Mouse (Mus musculus) telencephalon, adult 2 months (tissue): ENCODE results near the gene Tmppe.
"Not testable (repeated sequence)": the region's sequence is repeated elsewhere in the genome, so short reads cannot be mapped to it uniquely, and the experiment has no call there.

Experiments used
- DNase-seq: peaks from one replicate; pipeline ENCODE4 v3.0.0-alpha.2; 2011; ENCODE audit warnings: low read depth, low spot score

Gene Tmppe

DNA sequence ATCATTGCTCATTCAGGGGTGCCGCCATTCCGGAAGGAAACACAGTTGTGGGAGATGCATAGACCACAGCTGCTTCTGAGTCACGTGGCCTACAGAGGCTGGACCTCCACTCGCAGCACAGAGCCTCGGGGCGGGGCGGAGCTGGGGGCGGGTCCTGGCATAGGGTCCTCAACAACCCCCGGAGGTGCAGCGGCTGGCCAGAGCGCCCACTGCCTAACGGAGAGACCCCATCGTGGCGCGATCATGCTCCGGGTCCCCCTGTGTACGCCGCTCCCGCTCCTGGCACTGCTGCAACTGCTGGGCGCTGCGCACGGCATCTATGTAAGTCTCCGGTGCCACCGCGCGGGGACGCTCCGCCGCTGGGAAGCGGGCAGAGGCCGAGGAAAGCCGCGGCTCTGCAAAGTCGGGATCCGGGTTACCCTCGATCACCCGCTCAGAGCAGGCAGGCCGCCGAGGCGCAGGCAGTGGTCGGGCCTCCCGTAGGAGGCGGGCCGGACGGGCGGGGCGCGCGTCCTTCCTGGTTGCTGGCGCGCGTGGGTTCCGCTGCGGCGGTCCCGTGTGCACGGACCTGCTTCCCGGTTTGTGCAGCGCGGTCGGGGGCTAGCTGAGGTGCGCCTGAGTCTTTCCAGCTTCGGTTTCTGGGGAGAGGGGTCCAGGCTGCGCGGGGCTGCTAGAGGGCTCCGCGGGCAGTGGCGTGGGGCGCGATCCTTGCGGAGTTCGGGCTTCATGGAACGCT, at the start of gene Tmppe, which contains the start of gene Glb1:
Gene Tmppe (plus strand): TSS at position 157 of the 736 bp plus-strand sequence.
Gene Glb1 (plus strand): TSS at position 128 of the 736 bp plus-strand sequence.
- peak; percentile 63 for DNase-seq

DNA sequence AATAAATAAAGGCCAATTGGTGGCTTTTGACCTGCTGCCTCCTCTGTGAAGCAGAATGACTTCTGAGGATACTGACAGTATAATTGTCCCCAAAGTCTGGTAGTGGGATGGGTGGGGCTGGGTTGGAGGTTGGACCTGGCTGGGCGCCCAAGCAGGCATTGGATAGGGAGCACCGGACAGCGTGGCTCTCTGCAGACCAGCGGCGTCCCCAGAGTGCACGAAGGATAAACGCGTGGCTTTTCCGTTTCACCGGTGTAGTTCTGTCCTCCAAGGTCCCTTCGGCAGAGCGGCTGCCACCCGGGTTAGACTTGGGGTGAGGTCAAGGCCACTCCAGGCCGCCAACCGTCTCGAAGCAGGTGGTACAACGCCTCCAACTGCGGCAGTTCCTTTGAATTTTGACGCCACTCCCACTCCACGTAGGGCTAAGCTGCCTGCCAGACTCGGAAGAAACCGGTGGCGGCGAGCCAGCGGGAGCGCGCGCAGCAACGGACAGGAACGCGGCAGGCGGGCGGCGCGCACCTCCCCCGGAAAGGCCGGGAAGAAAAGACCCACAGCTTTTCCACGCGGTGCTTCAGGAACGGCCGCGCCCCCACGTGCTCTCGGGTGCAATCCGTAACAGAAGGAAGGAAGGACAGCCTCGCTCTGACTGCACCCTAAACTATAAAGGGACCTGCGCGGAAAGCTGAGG, 33.0 kb upstream of the Tmppe start:
- peak; percentile 65 for DNase-seq

DNA sequence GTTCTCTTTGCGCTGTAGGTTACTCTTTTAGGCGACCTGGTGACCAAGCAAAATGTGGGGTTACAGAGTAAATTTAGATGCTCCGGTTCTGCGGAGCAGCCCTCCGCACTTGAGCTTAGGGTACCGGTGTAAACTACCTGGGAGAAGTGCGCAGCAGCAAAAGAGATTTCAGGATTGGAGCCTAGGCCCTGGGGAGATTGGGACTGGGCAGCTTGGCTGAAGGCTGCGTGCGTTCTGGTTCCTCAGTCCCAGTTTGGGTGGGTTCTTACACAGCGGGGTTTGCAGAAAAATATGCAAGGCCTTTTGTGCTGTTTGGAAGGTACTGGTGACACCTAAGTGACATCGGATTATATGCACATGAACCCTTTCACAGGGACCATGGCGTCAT, 32.4 kb upstream of the Tmppe start:
- no peak for DNase-seq

DNA sequence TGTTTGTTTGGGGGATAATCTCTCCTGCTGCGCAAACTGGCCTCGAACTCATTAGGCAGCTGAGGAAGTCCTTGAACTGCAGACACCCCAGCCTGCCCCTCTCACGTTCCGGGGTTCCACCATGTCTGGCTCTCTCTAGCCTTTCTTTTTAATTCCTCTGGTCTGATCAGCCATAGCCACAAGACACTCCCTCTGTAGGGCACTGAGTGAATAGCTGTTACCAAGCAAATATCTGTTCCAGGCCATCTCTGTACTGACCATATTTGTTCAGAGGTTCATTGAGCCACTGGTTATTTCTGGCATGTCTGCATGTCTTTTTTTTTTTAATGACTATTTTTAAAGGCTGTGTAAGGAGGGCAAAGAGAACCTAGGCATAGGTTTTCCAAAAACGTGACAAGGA, 31.5 kb upstream of the Tmppe start:
- DNase-seq, result not testable (repeated sequence)

DNA sequence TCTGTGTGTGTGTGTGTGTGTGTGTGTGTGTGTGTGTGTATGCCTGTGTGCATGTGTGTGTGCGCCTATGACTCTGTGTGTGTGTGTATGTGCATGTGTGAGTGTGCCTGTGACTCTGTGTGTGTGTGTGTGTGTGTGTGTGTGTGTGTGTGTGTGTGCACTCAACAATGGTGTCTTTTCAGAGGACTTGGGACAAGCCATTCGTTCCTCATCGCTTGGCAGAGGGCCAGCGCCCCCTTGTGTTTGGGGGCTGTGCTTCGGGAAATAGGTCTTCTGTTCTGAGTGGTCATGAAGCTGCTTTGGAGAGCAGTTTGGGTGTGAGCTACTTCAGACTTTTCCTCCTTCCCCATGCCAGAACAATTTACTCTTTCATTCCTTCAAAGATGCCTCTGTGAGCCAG, 29.2 kb upstream of the Tmppe start:
- not testable (repeated sequence) for DNase-seq

DNA sequence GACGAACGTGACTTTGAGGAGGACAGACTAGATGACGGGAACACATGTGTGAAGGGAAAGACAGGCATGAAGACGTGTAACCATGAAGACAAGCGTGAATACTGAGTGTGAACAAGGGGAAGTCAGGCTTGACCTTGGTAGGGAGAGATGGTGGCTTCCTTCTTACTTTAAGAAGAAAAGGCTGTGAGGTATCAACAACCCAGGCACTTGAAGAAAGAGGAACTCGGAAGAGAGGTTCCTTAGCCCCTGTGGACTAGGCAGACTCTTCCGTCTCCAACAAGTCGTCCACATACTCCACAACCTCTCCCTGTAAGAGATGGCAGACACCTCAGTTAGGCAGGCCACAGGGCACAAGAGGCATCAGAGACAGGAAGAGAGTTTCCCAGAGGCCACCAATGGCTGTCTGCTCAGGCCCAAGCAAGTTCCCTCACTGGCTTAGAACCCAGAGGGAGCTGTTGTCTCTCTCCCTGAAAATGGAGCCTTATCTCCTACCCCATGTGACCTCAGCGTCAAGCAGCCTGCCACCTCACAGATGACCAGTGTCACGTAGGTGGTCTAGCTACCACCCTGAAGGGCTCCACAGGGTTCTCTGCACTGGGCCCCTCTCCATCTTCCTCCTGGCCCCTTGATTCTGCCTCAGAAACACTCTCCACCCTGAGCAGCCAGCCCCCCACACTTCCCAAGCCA, 25.5 kb upstream of the Tmppe start:
- DNase-seq, result no peak

DNA sequence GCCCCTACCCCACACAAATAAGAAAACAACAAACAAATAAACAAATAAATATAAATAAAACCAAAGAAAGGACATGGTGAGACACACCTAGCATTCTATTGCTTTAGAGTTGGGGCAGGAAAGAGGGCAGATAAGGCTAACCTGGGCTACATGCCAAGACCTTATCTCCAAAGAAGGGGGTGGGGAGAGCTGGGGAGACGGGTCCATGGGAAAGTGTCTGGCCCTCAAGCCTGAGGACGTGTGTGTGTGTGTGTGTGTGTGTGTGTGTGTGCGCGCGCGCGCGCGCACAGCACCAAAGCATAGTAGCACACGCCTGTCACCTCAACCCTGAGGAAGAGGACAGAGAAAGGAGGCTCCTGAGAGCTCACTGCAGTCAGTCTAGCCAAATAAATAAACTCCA, 23.7 kb upstream of the Tmppe start:
- no peak for DNase-seq

DNA sequence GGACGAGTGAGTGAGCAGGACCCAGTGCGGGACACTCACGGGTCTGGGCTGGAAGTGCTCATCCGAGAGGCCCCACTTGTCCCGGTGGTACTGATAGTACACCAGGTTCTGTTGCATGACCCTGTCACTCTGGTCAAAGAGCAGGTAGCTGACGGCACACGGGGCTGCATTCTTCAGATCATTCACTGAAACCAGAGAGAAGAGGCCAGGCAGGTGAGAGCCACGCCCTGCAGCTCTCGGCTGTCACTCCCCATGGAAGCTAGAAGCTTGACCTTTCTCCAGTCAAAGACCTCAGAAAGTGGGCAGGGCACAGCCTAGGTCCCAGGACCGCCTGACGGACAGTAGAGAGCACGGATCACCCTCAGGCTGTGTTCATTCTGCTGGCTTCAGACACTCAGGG, 21.0 kb upstream of the Tmppe start:
- DNase-seq, result no peak

DNA sequence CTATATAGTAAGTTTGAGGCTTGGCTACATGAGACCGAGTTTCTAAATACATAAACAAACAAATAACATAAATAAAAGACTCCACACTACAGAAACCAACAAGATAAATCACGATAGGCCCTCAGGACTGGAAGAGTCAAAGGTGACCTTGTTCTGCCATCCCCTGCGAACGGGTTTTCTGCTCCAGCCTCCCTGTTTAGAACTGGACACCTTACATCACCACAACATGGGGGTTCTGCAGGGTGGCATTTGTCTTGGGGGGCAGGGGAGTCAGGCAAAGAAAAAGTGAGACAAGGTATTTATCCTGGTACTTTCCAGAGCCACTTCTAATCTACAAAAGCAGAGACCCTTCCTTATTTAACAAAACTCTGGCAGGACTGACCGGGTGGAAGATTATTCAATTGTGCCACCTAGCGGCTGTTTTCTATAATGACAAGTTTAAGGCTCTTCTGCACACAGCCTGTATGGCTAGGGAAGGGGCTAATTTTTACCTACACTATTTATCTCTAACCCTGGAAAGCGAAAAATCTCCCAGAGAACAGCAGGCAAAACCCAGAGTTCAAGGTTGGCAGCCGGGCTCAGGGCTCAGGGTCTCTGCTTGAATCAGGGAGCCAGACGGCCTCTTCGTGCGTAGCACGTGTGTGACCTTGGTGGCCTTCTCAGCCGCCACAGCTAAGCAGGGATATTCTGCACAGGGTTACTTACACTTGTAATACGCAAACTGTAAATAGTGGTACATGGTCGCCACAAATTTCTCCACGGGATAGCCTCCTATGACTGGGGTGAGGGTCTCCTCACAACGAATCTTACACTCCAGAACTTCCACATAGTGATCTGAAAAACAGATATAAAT, 19.8 kb upstream of the Tmppe start:
- DNase-seq, result no peak

DNA sequence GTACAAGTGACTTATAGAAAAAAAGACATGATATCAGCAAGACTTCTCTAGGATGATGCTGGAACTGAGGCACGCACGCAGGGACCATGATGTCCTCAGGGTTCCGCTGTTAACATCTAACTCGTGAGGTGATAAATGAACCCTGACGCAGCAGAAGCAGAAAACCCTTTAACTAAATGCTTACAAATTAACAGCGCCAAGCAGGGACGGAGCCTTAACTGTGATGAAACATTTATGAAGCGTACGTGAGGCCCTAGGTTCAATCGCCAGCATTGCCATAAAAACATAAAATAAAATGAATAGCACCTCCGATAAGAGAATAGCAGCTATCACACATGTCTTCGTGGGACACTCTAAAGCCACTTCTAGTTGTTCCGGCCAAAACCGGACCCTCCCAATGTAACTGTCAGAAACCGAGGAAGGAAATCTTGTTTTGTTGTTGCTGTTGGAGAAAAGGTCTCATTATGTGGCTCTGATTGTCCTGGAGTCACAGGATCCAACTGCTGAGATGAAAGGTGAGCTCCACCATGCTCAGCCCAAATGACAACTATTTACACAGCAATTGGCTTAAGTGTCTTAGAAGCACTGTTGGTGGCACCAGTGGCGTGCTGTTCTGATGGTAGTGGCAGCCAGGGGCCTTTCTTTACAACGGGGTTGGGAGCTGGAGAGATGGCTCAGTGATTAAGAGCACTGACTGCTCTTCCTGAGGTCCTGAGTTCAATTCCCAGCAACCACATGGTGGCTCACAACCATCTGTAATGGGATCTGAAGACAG, 17.8 kb upstream of the Tmppe start:
- no peak for DNase-seq

DNA sequence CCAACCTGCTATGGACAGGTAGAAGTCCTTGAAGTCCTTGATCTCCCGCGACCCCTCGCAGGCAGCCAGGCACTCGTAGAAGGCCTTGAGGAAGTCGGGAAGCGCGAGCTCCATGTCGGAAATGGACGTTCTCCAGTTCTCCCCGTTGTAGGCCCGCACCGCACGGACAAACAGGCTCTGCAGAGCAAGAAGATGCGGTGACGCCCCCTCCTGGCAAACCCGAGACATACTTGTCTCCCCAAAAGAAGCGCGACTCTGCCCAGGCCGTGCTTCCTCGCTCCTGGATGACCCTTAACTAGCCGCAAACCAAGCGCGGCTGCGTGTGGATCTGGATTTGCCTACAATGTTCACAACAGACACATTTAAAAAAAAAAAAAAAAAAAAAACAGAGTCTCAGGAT, 16.2 kb upstream of the Tmppe start:
- no peak for DNase-seq

DNA sequence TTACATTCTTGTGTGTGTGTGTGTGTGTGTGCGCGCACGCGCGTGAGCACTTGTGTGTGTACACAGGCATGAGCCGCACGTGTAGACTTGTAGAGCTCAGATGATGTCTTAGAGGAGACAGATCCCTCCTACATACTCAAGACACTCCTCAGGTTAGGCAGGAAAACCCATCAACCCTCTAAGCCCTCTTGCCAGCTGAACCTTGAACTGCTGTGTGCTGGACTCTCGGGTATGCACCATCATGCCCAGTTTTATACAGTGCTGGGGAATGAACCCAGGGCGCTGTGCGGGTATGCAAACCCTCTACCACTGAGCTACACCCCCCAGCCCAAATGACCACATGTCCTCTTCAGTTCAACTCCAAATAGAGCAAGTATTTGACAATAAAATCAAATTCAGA, 15.7 kb upstream of the Tmppe start:
- DNase-seq, result no peak

DNA sequence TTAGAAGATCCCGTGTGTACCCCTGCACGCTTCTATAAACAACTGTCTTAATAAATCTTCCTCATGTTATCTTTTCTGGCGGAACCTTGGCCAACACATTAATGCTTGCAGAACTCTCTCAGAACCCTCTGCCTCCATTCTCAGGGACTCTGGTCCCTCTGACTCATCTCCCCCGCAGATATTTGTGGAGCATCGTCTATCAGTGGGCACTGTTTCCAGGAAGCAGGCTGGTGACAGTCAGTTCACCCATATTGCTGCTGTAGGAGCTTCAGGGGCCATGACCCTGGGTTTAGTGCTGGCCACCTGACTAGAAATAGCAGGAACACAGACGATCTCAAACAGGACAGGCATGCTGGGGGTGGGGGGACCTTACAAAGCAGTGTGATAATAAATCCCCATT, 13.8 kb upstream of the Tmppe start:
- no peak for DNase-seq

DNA sequence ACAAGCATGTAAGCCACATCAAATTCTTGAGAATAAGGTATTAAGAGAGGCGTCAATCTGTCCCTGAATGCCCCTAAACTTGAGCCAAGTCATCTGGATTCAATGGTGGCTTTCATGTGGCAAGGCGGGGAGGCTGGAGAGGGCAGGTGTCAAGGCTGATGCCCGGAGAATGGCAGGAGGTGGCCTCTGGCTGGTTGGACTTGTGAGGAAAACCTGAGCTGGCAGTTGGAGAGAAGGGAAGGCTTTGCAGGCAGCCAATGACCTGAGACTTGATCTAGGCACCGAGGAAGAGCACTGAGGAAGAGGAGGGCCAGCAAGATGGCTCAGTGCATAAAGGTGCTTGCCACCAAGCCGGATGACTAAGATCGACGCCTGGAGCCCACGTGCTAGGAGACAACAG, 12.6 kb upstream of the Tmppe start:
- no peak for DNase-seq

DNA sequence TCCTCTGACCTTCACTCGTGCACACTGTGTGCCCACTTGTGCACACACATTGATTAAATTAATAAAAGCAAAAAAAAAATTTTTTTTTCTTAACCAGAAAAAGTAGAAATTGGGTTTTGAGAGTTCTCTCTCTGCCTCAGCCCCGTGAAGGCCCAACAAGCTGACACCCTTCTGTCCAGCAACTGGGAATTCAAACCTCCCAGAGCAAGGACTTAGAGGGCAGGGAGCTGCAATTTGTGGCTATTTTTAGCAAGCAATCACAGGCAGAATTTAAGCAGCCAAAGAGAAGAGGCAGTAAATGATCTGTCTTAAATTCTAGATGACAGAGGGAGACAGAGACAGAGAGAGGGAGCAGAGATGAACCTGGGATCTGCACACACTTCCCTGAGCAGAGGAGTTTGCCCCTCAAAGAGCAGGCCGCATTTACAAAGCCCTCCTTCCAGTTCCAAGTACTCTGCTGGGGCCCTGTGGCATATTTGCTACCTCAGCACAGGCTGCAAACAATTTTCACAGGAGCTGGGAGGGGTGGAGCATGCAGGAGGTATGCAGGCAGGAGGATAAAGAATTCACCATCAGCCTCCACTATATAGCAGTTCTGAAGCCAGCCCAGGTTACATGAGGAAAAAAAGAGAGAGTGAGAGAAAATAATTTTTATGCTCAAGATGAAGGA, 12.1 kb upstream of the Tmppe start:
- DNase-seq, result no peak

DNA sequence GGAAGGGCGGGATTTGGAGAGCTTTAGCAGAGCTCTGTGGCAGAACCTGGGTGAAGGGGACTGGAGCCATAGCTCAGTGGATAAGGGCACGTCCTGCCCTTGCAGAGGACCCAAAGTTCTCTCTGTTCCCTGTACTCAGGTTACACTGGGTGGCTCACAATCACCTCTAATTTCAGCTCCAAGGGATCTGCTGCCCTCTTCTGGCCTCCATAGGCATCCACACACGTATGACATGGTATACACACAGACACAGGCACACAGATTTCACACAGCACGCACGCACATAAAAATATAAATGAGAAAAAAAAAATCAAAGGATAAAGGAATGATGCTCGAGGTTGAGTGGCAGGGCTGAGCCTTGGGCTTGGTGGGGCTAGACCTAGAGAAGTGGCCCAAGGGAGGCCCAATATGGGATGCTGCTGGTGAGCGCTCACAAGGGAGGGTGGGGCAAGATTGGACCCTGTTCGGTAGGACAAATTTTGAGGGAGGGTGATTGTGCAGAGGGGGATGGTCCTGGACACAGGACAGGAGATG, 11.5 kb upstream of the Tmppe start:
- DNase-seq, result no peak

DNA sequence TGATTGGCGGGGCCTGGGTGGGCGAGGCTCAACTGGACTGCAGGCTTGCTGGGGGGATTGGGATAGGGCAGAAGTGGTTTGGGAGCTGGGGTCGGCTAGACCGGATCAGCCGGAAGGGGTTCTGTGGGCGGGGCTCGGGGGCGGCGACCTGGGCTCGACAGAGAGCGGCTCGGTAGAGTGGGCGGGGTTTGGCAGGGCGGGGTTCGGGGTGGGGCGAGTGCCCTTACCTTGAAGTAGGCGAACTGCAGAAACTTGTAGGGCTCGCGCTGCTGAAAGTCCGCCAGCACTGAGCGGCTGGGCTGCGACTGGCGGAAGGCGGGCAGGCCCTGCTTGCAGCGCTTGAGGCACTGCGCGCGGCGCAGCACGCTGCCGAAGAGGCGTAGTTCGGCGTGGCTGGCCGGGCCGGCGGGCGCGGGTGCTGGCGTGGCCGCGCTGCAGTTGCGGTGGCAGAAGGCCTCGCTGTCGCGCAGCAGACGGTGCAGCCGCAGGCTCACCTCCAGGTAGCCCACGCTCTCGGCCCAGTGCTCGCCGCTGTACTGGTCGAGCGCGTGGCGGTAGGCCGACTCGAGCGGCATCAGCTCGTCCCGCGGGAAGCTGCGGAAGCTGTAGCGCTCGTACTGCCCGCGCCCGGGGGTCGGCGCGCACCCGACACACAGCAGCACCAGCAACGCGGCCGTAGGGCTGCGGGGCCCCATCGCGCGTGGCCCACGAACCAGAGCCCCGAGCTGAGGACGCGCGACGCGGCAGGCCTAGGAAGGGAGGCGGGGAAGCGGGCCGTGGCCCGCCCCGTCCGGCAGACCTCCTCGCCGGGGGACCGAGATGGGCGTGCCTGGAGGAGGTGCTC, 10.8 kb upstream of the Tmppe start, which contains the start of gene Crtap:
Gene Crtap (minus strand): TSS at position 771 of the 844 bp plus-strand sequence.
- no peak for DNase-seq

DNA sequence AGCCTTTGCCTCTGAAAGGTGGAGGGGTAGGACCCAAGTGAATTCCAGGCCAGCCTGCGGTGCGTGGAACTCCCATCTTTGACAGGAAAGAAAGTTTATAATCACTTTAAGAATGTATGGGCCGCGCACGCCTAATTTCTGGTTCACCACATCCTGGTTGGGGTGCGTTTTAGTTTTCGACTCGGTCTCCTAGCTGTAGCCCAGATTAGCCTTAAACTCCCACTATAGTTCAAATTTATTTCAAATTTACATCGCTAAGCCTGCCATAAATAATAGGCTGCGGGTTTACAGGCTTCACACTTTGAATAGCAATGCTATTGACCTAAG, 10.2 kb upstream of the Tmppe start:
- no peak for DNase-seq

DNA sequence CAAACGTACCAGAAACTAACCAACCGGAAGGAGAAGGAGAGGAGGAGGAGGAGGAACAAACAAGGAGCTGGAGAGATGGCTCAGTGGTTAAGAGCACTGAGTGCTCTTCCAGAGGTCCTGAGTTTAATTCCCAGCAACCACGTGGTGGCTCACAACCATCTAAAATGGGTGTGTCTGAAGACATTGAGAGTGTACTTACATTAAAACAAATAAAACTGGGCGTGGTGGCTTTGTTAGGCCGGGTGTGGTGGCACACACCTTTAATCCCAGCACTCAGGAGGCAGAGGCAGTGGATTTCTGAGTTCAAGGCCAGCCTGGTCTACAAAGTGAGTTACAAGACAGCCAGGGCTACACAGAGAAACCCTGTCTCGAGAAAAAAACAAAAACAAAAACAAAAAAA, 6.8 kb upstream of the Tmppe start:
- DNase-seq, result not testable (repeated sequence)
